Mouse (Mus musculus): ENCODE measurements around the gene Patl1. TPM values are rescaled to one million over a fixed set of nuclear protein-coding genes. Genes with fewer than 3 reads are reported as not detected.
"Not testable (repeated sequence)": the region's sequence is repeated elsewhere in the genome, so short reads cannot be mapped to it uniquely, and the experiment has no call there.

Gene Patl1
- polyA plus RNA-seq, 1 experiment from 2014 or later = 22.6 TPM

DNA sequence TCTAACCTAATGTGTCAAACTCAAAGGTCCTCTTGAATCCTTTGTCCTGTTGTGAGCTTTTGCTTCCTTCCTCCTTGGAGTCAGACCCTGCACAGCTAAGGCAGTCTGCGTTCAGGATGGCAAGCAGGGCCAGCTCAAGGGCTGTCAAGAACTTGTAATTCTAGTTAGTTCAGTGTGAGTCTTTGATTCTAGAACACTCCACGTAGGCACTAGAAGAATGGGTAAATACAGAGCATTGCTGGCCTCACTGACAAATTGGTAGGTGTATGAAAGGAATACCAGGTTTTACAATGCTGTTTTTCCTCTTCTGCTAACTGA lies 62.0 kb downstream of the Patl1 start:
- H3K36me3 ChIP-seq (replicated peaks) = peaks cover 90% of the 10 kb centered on the region
- no peak overlapping the region for H3K27ac ChIP-seq
- H3K4me1 ChIP-seq = no peaks in the 10 kb centered on the region
- no peak for DNase-seq (ENCODE audit: extremely low spot score, low spot score)
- 95% methylated on average over 2 of the region's 2 CpGs for WGBS
- H3K9me3 ChIP-seq = no peaks in the 10 kb centered on the region
- H3K4me3 ChIP-seq = no peak overlapping the region
- no peaks in the 10 kb centered on the region for H3K27me3 ChIP-seq (ENCODE audit: poor library complexity, severe bottlenecking)

DNA sequence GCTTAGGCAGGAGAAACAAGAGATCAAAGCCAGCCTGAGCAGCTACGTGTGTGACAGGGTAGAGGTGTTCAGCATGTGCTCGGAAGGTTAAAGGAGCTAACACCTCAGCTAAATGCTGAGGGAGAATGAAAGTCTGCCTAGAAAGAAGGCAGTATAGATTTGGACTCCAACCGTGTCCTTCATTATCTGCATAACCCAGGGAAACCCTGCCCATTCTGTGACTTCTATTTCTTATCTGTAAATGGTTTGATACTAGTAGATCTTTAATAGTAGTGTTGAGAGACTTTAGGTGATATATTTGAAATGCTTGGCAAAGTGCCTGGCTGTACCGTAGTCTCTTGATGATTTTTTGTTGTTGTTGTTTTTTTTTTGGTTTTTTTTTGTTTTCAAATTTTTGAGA lies 63.5 kb downstream of the Patl1 start:
- Histone ChIP-seq H3K4me3 (no peak overlapping the region), H3K9me3 (no peaks in the 10 kb centered on the region), H3K27ac (no peak overlapping the region), H3K27me3 (ENCODE audit: poor library complexity, severe bottlenecking) (no peaks in the 10 kb centered on the region), H3K4me1 (no peaks in the 10 kb centered on the region), H3K36me3 (replicated peaks) (peaks cover 100% of the 10 kb centered on the region)
- WGBS = 94% methylated on average over 4 of the region's 4 CpGs
- DNase-seq (ENCODE audit: extremely low spot score, low spot score) = no peak

DNA sequence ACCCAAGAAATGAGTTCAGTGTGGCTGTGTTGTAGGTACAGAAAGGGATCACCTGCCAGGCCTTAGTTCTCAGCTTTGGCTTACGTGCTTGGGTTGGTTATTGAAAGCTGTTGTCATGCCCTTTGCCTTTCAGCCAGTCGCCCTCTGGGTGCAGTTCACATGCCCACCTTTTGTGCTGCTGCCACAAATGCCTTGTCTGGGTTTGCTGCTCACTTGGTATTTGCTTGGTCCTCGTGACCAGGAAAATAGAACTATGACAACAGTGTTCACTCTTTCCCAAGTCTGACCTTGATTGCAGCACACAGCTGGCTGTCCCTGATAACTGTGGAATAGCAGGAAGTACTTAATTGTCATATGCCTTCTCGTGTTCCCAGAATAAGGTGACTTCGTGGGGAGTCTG lies 65.2 kb downstream of the Patl1 start:
- no peaks in the 10 kb centered on the region for H3K27me3 ChIP-seq (ENCODE audit: poor library complexity, severe bottlenecking)
- H3K27ac ChIP-seq = no peak overlapping the region
- DNase-seq (ENCODE audit: extremely low spot score, low spot score) = no peak
- H3K9me3 ChIP-seq = no peaks in the 10 kb centered on the region
- peaks cover 100% of the 10 kb centered on the region for H3K36me3 ChIP-seq (replicated peaks)
- no peaks in the 10 kb centered on the region for H3K4me1 ChIP-seq
- H3K4me3 ChIP-seq = no peak overlapping the region
- 87% methylated on average over 5 of the region's 5 CpGs for WGBS

DNA sequence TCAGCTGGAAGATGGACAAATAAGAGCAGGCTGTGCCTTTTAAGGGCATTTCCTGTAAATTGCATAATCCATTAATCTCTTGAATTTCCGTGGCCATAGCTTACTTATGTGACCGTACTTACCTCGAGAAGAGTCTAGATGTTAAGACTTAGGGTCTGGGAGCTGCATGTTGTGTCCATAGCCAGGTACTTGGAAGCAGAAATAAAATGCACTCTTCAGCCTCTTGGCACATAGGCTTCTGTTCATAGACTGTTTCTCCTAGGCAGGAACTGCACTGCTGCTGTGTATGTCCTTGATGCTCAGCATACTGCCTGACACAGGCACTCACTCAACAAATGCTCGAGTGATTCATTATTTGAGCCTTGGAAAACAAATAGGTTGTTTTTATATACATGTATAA lies 68.3 kb downstream of the Patl1 start:
- DNase-seq (ENCODE audit: extremely low spot score, low spot score) = no peak
- H3K9me3 ChIP-seq = no peaks in the 10 kb centered on the region
- no peaks in the 10 kb centered on the region for H3K27me3 ChIP-seq (ENCODE audit: poor library complexity, severe bottlenecking)
- peaks cover 97% of the 10 kb centered on the region for H3K36me3 ChIP-seq (replicated peaks)
- WGBS = 91% methylated on average over 4 of the region's 4 CpGs
- no peaks in the 10 kb centered on the region for H3K4me1 ChIP-seq
- no peak overlapping the region for H3K4me3 ChIP-seq
- H3K27ac ChIP-seq = no peak overlapping the region

DNA sequence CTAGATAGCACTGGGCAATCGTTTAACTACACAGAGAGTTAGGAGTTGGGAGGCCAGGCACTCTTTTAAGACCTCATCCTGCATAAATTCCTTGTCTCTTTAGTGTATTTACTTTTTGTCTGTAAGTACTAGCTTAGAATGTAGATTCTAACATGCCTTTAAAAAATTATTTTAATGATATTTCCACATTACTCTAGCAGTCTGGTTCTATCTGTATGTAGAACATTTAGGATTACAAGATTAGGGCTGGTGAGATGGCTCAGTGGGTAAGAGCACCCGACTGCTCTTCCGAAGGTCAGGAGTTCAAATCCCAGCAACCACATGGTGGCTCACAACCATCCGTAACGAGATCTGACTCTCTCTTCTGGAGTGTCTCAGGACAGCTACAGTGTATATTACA lies 72.4 kb downstream of the Patl1 start:
- not testable (repeated sequence) for H3K9me3 ChIP-seq; H3K27me3 ChIP-seq (ENCODE audit: poor library complexity, severe bottlenecking); H3K4me1 ChIP-seq; DNase-seq (ENCODE audit: extremely low spot score, low spot score); H3K27ac ChIP-seq; H3K4me3 ChIP-seq
- WGBS = 84% methylated on average over 5 of the region's 5 CpGs
- H3K36me3 ChIP-seq (replicated peaks) = peaks cover 97% of the 10 kb centered on the region

DNA sequence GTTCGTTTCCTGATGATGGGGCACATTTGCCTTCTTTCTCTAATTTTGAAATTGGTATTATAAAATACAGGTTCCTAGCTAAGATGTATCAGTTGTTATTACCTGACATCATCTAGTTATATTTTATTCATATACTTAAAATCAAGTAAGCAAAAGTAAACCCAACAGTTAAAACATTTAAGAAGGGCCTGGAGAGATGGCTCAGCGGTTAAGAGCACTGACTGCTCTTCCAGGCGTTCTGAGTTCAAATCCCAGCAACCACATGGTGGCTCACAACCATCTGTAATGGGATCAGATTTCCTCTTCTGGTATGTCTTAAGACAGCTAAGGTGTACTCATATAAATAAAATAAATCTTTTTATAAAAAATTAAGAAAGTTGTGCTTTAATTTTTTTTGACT lies 75.6 kb downstream of the Patl1 start:
- no peaks in the 10 kb centered on the region for H3K27me3 ChIP-seq (ENCODE audit: poor library complexity, severe bottlenecking)
- no peak overlapping the region for H3K4me3 ChIP-seq
- H3K4me1 ChIP-seq = no peaks in the 10 kb centered on the region
- H3K36me3 ChIP-seq (replicated peaks) = peaks cover 96% of the 10 kb centered on the region
- 91% methylated on average over 3 of the region's 3 CpGs for WGBS
- no peaks in the 10 kb centered on the region for H3K9me3 ChIP-seq
- H3K27ac ChIP-seq = no peak overlapping the region
- DNase-seq (ENCODE audit: extremely low spot score, low spot score) = no peak

DNA sequence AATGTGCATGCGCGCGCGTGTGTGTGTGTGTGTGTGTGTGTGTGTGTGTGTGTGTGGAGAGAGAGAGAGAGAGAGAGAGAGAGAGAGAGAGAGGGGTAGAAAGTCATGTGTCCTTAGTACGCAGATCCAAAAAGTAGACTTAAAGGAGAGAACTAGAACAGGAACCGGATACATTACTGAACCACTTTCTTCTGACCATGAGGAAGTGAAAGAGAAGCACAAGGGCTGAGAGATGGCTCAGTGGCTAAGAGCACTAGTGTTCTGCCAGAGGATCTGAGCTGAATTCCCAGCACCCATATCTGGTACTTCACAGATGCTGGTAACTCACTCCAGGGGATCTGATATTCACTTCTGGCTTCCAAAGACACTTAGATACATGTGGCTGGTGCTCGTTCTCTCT lies 77.1 kb downstream of the Patl1 start:
- H3K27me3 ChIP-seq (ENCODE audit: poor library complexity, severe bottlenecking) = no peaks in the 10 kb centered on the region
- DNase-seq (ENCODE audit: extremely low spot score, low spot score) = no peak
- no peak overlapping the region for H3K27ac ChIP-seq
- H3K9me3 ChIP-seq = no peaks in the 10 kb centered on the region
- 94% methylated on average over 7 of the region's 7 CpGs for WGBS
- no peaks in the 10 kb centered on the region for H3K4me1 ChIP-seq
- peaks cover 94% of the 10 kb centered on the region for H3K36me3 ChIP-seq (replicated peaks)
- H3K4me3 ChIP-seq = no peak overlapping the region

DNA sequence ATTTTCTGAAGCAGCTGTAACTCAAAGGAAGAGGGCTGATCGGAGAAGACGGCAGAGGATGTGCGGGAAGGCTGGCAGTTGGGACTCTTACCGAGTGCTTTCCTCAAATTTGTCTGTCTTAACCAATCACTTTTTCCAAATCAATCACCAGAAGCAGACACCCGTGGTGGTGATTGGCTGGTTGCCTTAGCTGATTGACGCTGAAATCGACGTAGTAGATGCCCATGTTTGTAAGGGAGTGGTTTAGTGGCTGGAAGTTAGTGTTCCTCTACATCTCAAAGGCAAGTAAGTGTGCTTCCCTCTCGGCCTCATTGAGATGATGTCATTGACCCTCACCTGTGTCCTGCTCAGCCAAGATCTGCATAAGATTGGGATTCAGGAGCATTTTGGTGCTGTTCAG lies 79.8 kb downstream of the Patl1 start:
- Histone ChIP-seq H3K9me3 (no peaks in the 10 kb centered on the region), H3K27ac (no peak overlapping the region), H3K27me3 (ENCODE audit: poor library complexity, severe bottlenecking) (no peaks in the 10 kb centered on the region), H3K4me1 (no peaks in the 10 kb centered on the region), H3K36me3 (replicated peaks) (peaks cover 85% of the 10 kb centered on the region), H3K4me3 (no peak overlapping the region)
- 94% methylated on average over 9 of the region's 9 CpGs for WGBS
- DNase-seq (ENCODE audit: extremely low spot score, low spot score) = no peak

DNA sequence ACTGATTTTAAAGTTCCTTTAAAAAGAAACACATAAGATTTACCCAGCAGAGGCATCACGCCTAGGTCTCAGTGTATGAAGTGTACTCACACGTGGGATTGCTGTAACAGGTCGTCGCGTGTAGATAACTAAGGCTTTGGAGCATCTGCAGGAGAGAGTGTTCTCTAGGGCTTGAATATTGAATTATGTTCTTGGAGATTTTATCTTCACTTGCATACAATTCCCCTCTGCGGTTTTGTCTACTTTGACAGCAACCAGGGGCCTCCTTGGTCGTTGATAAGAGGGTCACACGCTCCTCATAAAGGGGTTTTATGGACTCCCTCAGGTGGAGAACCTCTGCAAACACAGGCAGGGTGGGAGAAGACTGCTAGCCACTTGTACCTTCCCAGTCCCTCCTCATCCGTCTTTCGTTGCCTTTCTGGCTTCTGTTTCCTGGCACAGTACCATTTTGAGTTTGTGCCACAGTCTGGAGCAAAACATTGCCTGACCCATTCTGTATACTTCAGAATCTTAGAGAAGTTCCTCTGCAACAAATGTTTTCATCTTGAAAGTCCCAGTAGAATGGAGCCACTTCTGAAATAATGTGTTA lies 80.3 kb downstream of the Patl1 start:
- Histone ChIP-seq H3K9me3 (no peaks in the 10 kb centered on the region), H3K4me1 (no peaks in the 10 kb centered on the region), H3K27me3 (ENCODE audit: poor library complexity, severe bottlenecking) (no peaks in the 10 kb centered on the region), H3K36me3 (replicated peaks) (peaks cover 80% of the 10 kb centered on the region), H3K4me3 (no peak overlapping the region), H3K27ac (no peak overlapping the region)
- DNase-seq (ENCODE audit: extremely low spot score, low spot score) = no peak
- 97% methylated on average over 10 of the region's 10 CpGs for WGBS

Small RNA genes within 50 kb of the gene (microRNA-seq; reads per million reads assigned to microRNA genes)
- gene Mir6994 = 15.3 reads per million, percentile 26 among the genes with 10 or more reads in this experiment

Other genes with a start within 250 kb of the Patl1 start
- not detected in 2 replicates for gene Oosp1, start 221.2 kb upstream of the Patl1 start, polyA plus RNA-seq (2016; fragmentation: Nextera tagmentation; extraction: Ambion mirVana)
- gene Oosp3, start 215.3 kb upstream of the Patl1 start, polyA plus RNA-seq (2016; fragmentation: Nextera tagmentation; extraction: Ambion mirVana) = not detected in 2 replicates
- not detected in 2 replicates for gene Gif, start 164.8 kb upstream of the Patl1 start, polyA plus RNA-seq (2016; fragmentation: Nextera tagmentation; extraction: Ambion mirVana)
- gene Mrpl16, start 142.0 kb upstream of the Patl1 start, polyA plus RNA-seq (2016; fragmentation: Nextera tagmentation; extraction: Ambion mirVana) = 65.1 and 66.1 TPM in 2 replicates
- gene Stx3, start 93.0 kb upstream of the Patl1 start, polyA plus RNA-seq (2016; fragmentation: Nextera tagmentation; extraction: Ambion mirVana) = 10.7 and 12.4 TPM in 2 replicates
- gene Olfr1417, start 73.2 kb upstream of the Patl1 start, polyA plus RNA-seq (2016; fragmentation: Nextera tagmentation; extraction: Ambion mirVana) = 0.06 TPM in 1 of 2 replicates, not detected in the other
- not detected in 2 replicates for gene Olfr1418, start 51.3 kb upstream of the Patl1 start, polyA plus RNA-seq (2016; fragmentation: Nextera tagmentation; extraction: Ambion mirVana)
- gene Olfr1419, start 37.3 kb upstream of the Patl1 start, polyA plus RNA-seq (2016; fragmentation: Nextera tagmentation; extraction: Ambion mirVana) = not detected in 2 replicates
- gene Olfr1420, start 25.8 kb upstream of the Patl1 start, polyA plus RNA-seq (2016; fragmentation: Nextera tagmentation; extraction: Ambion mirVana) = not detected in 2 replicates
- 3.2 and 3.3 TPM in 2 replicates for gene Osbp, start 53.5 kb downstream of the Patl1 start, polyA plus RNA-seq (2016; fragmentation: Nextera tagmentation; extraction: Ambion mirVana)
- gene Olfr1423, start 128.9 kb downstream of the Patl1 start, polyA plus RNA-seq (2016; fragmentation: Nextera tagmentation; extraction: Ambion mirVana) = 0.04 TPM in 2 replicates
- not detected in 2 replicates for gene Olfr1424, start 150.3 kb downstream of the Patl1 start, polyA plus RNA-seq (2016; fragmentation: Nextera tagmentation; extraction: Ambion mirVana)
- gene Olfr1425, start 165.3 kb downstream of the Patl1 start, polyA plus RNA-seq (2016; fragmentation: Nextera tagmentation; extraction: Ambion mirVana) = not detected in 2 replicates
- gene Olfr1426, start 179.6 kb downstream of the Patl1 start, polyA plus RNA-seq (2016; fragmentation: Nextera tagmentation; extraction: Ambion mirVana) = not detected in 2 replicates
- gene Olfr1427, start 190.9 kb downstream of the Patl1 start, polyA plus RNA-seq (2016; fragmentation: Nextera tagmentation; extraction: Ambion mirVana) = not detected in 2 replicates
- not detected in 2 replicates for gene Olfr1428, start 203.5 kb downstream of the Patl1 start, polyA plus RNA-seq (2016; fragmentation: Nextera tagmentation; extraction: Ambion mirVana)
- gene Olfr76, start 210.8 kb downstream of the Patl1 start, polyA plus RNA-seq (2016; fragmentation: Nextera tagmentation; extraction: Ambion mirVana) = not detected in 2 replicates

All from forebrain, embryonic 10.5 days (tissue).